Mouse (Mus musculus) retina, postnatal 1 day (tissue): Measurements from ENCODE around the gene Cdkl4.
"Not testable (repeated sequence)": the region's sequence is repeated elsewhere in the genome, so short reads cannot be mapped to it uniquely, and the experiment has no call there.

Experiments
- DNase-seq: peaks from one replicate; pipeline ENCODE4 v3.0.0-alpha.2; 2012

The Cdkl4 gene

GRCm38 (mm10) chr17:80577639-80578038 is at the start of gene Cdkl4:
Gene Cdkl4 (minus strand): TSS chr17:80577813.
- DNase-seq: no peak

- DNase-seq: no peak
These were observed 47.4 kb upstream of the Cdkl4 start for GRCm38 (mm10) chr17:80624979-80625378.

GRCm38 (mm10) chr17:80621691-80622090 is 44.1 kb upstream of the Cdkl4 start:
- DNase-seq: no peak

GRCm38 (mm10) chr17:80620786-80621423 is 43.3 kb upstream of the Cdkl4 start:
- DNase-seq: peak; percentile 55

- DNase-seq: no peak
These were observed 41.9 kb upstream of the Cdkl4 start for GRCm38 (mm10) chr17:80619556-80619955.

- no peak for DNase-seq
These were observed 41.3 kb upstream of the Cdkl4 start for GRCm38 (mm10) chr17:80618890-80619289.

GRCm38 (mm10) chr17:80603806-80604205 is 26.2 kb upstream of the Cdkl4 start:
- no peak for DNase-seq

- no peak for DNase-seq
These were observed 25.5 kb upstream of the Cdkl4 start for GRCm38 (mm10) chr17:80603079-80603625.

GRCm38 (mm10) chr17:80601371-80601770 is 23.8 kb upstream of the Cdkl4 start:
- peak; percentile 61 for DNase-seq

- no peak for DNase-seq
These were observed 5.4 kb upstream of the Cdkl4 start for GRCm38 (mm10) chr17:80583051-80583450.

GRCm38 (mm10) chr17:80579901-80580300 is 2.3 kb upstream of the Cdkl4 start:
- DNase-seq: no peak

GRCm38 (mm10) chr17:80579089-80579488 is 1.5 kb upstream of the Cdkl4 start:
- no peak for DNase-seq

- DNase-seq: no peak
These were observed 428 bp upstream of the Cdkl4 start for GRCm38 (mm10) chr17:80578041-80578440.

GRCm38 (mm10) chr17:80577214-80577613 is 399 bp downstream of the Cdkl4 start:
- peak; percentile 82 for DNase-seq

GRCm38 (mm10) chr17:80575008-80575407 is 2.6 kb downstream of the Cdkl4 start:
- DNase-seq: no peak

GRCm38 (mm10) chr17:80574471-80574965 is 3.1 kb downstream of the Cdkl4 start:
- peak; percentile 49 for DNase-seq

- DNase-seq: no peak
These were observed 5.3 kb downstream of the Cdkl4 start for GRCm38 (mm10) chr17:80572187-80572935.

GRCm38 (mm10) chr17:80571460-80571859 is 6.2 kb downstream of the Cdkl4 start:
- DNase-seq: no peak

GRCm38 (mm10) chr17:80569718-80570117 is 7.9 kb downstream of the Cdkl4 start:
- DNase-seq: not testable (repeated sequence)

GRCm38 (mm10) chr17:80568842-80569601 is 8.6 kb downstream of the Cdkl4 start:
- DNase-seq: no peak

- DNase-seq: no peak
These were observed 9.2 kb downstream of the Cdkl4 start for GRCm38 (mm10) chr17:80568441-80568840.

- peak; percentile 60 for DNase-seq
These were observed 13.0 kb downstream of the Cdkl4 start for GRCm38 (mm10) chr17:80564611-80564924.
